Mouse (Mus musculus) cerebellum, adult 2 months (tissue): ENCODE measurements around the gene Cep250.

Experiments
- CTCF ChIP-seq: fragments of 200-500 bp; IDR thresholded peaks from 2 replicates; pipeline ENCODE4 v1.5.1; 2011; ENCODE audit warnings: low read depth, mild to moderate bottlenecking, control low read depth, low read length, moderate library complexity, borderline replicate concordance; ENCODE audit not compliant: insufficient read depth
- POLR2A ChIP-seq: fragments of 200-500 bp; IDR thresholded peaks from 2 replicates; pipeline ENCODE4 v1.6.1; 2011; ENCODE audit warnings: low read length, control low read depth, borderline replicate concordance; ENCODE audit not compliant: insufficient read depth

- TF ChIP-seq POLR2A (no peak), CTCF (peak; percentile 13; the same call in 1 of the 2 replicates)
Observed at GRCm38 (mm10) chr2:156005393-156005792, 49.1 kb downstream of the Cep250 start.
